Comparison of ENCODE assay signal across 8 mouse cellular contexts in the genomic region with DNA sequence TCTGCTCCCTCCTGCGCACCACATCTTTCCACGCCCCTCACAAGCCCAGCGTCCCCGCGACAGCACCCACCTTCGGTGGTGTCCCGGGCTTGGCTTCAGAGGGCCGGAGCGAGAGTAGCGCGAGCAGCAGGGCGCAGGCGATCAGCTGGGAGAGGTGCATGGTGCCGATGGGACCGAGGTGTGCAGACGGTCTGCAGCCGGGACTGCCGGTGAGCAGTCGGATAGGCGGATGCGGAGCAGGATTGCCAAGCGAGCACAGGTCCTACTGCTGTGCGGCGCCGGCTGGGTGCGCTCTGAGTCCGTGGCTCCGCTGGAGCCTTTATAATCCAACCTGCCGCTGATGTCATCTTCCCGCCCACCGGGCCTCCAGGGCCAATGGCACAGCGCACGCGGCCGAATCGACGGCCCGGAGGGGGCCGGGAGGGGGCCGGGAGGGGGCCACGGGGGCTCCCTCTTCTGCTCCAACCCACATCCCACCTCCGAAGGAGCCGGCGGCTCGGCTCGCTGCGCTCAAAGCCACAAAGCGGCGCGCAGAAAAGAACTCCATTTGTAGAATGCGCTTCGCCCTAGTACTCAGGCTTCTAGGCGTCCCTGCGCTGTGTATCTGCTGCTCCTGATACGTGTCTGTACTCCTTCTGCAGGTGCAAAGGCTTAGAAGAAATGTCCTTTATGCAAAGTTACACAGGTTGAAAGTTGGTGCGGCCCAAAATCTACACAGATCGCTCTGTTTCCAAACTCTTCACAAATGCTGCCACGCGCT. TPM values are rescaled to one million over a fixed set of nuclear protein-coding genes. Genes with fewer than 3 reads are reported as not detected.
DNase-seq lines count a peak whose midpoint lies in the region; ATAC-seq and TF ChIP-seq lines count a peak whose summit lies in the region.

TSS of gene Nppc (minus strand) at position 293 of the 760 bp plus-strand sequence.

- in situ Hi-C loops in ES-E14 (cut with MboI; ENCODE audit: low sequenced_read_pairs in 2 of 2, unreplicated experiment in 2 of 2), result no loop called here

- no peak within 1 kb of the TSS for H3K27ac ChIP-seq in ES-E14 (ENCODE audit: insufficient read depth, low read depth, low read length, poor library complexity, severe bottlenecking)
- H3K27ac ChIP-seq in hindbrain, embryonic 10.5 days, result peak within 1 kb of the TSS; percentile 81
- no peak within 1 kb of the TSS for H3K27ac ChIP-seq in lung, embryonic 14.5 days (ENCODE audit: low read depth)

- no peaks in the 10 kb centered on the region for H3K9me3 ChIP-seq in ES-E14 (ENCODE audit: control insufficient read depth, insufficient read depth, low read depth, low read length)
- no peaks in the 10 kb centered on the region for H3K9me3 ChIP-seq in hindbrain, embryonic 10.5 days
- H3K9me3 ChIP-seq in lung, embryonic 14.5 days (ENCODE audit: low read depth, low read length), result no peaks in the 10 kb centered on the region

- H3K36me3 ChIP-seq in ES-E14 (ENCODE audit: control insufficient read depth, insufficient read depth, low read length, poor library complexity, severe bottlenecking), result no peaks in the 10 kb centered on the region
- no peaks in the 10 kb centered on the region for H3K36me3 ChIP-seq in hindbrain, embryonic 10.5 days
- H3K36me3 ChIP-seq in lung, embryonic 14.5 days (ENCODE audit: insufficient read depth), result no peaks in the 10 kb centered on the region

- peak; percentile 55 for TF ChIP-seq CTCF in lung, embryonic 14.5 days (IDR thresholded peaks at IDR 0.05; ENCODE audit: low read depth)

- H3K4me3 ChIP-seq in ES-E14 (ENCODE audit: insufficient read depth in 1 of 2, low read depth in 1 of 2, low read length in 2 of 2, poor library complexity in 1 of 2, severe bottlenecking in 1 of 2), result peak within 1 kb of the TSS; percentile 68 to 91
- peak within 1 kb of the TSS; percentile 73 for H3K4me3 ChIP-seq in hindbrain, embryonic 10.5 days
- H3K4me3 ChIP-seq in lung, embryonic 14.5 days (ENCODE audit: low read depth, low read length), result peak within 1 kb of the TSS; percentile 45

- peak within 1 kb of the TSS; percentile 94 for H3K4me2 ChIP-seq in lung, embryonic 14.5 days

- ATAC-seq in lung, embryonic 14.5 days (ENCODE audit: insufficient read depth), result peak; percentile 94

- no peaks in the 10 kb centered on the region; a peak in 1 of 4 replicates for H3K4me1 ChIP-seq in ES-E14 (ENCODE audit: control insufficient read depth in 2 of 2, insufficient read depth in 2 of 2, low read length in 2 of 2, poor library complexity in 1 of 2)
- peaks cover 25% of the 10 kb centered on the region for H3K4me1 ChIP-seq in hindbrain, embryonic 10.5 days (replicated peaks)
- no peaks in the 10 kb centered on the region for H3K4me1 ChIP-seq in lung, embryonic 14.5 days (ENCODE audit: insufficient read depth)

- peak; percentile 58 for DNase-seq in ES-E14 (ENCODE audit: low read depth, low spot score)
- DNase-seq in cerebellum, adult 11-12 months, result peak; percentile 32
- peak; percentile 63 for DNase-seq in forelimb bud, embryonic 11.5 days (ENCODE audit: low read depth, low spot score)
- peak; percentile 82 for DNase-seq in hindbrain, embryonic 10.5 days (ENCODE audit: low spot score)
- DNase-seq in layer of hippocampus, adult 9-11 months, result peak; percentile 86
- DNase-seq in lung, embryonic 14.5 days, result peak; percentile 86
- DNase-seq in retina, adult 2 months (ENCODE audit: low read depth, low spot score), result peak; percentile 20
- peak; percentile 35 to 65 for DNase-seq in urinary bladder, postnatal 36 days (ENCODE audit: low spot score in 2 of 2)

- peak within 1 kb of the TSS; percentile 40 for H3K9ac ChIP-seq in ES-E14 (ENCODE audit: insufficient read depth, low read depth, low read length, poor library complexity, severe bottlenecking)
- H3K9ac ChIP-seq in lung, embryonic 14.5 days, result peak within 1 kb of the TSS; percentile 46

- H3K27me3 ChIP-seq in hindbrain, embryonic 10.5 days (ENCODE audit: insufficient read depth, poor library complexity, severe bottlenecking), result peaks cover 80% of the 10 kb centered on the region
- H3K27me3 ChIP-seq in lung, embryonic 14.5 days (ENCODE audit: insufficient read depth, low read length), result peaks cover 45% of the 10 kb centered on the region

- 4% methylated on average over 59 of the region's 59 CpGs for WGBS in hindbrain, embryonic 10.5 days
- WGBS in lung, embryonic 14.5 days, result 4% methylated on average over 59 of the region's 59 CpGs

TF ChIP-seq in ES-E14, 5 proteins besides CTCF, POLR2A, EP300 and RAD21:
- TF ChIP-seq ZNF384 (IDR thresholded peaks at IDR 0.05; ENCODE audit: low read depth, low read length) (no peak), CHD2 (IDR thresholded peaks at IDR 0.05; ENCODE audit: low read depth, low read length) (no peak), MAFK (IDR thresholded peaks at IDR 0.05; ENCODE audit: insufficient read depth, low read depth, low read length) (no peak), HCFC1 (IDR thresholded peaks at IDR 0.05; ENCODE audit: borderline replicate concordance, insufficient read depth, low read length) (no peak), ZC3H11A (IDR thresholded peaks at IDR 0.05; ENCODE audit: borderline replicate concordance, low read depth, low read length) (no peak)

RNA-seq across cellular contexts. Expression of gene Nppc, which starts in this region (rescaled TPM):
- total RNA-seq in ES-E14 (2012; rRNA removed), result 0.45 and 1.5 TPM in 2 replicates
- 12.9 and 19.8 TPM in 2 replicates for polyA plus RNA-seq in hindbrain, embryonic 10.5 days (2016; fragmentation: Nextera tagmentation; extraction: Ambion mirVana)
- 0.29 TPM in 1 of 2 replicates, not detected in the other for polyA plus RNA-seq in lung, embryonic 14.5 days (2014; fragmentation: Nextera tagmentation; extraction: Ambion mirVana)

Comparison
In these comparisons a context has a peak if more than half of its experiments do, and no peak if none do; other contexts are left out.
1. RNA of gene Nppc (polyA plus RNA-seq): 12.9 to 19.8 TPM in hindbrain, embryonic 10.5 days; 0.29 TPM in lung, embryonic 14.5 days; every median in the first group is over 10 times any median in the second.
2. Peak in DNase-seq, ATAC-seq, H3K4me3 ChIP-seq, H3K9ac ChIP-seq and H3K4me2 ChIP-seq in lung, embryonic 14.5 days; RNA of the gene not detected or under 1 TPM.
3. DNase-seq: peak in every context shown above with its lines; median percentile 86 in layer of hippocampus, adult 9-11 months; 86 in lung, embryonic 14.5 days; 82 in hindbrain, embryonic 10.5 days; 63 in forelimb bud, embryonic 11.5 days; 58 in ES-E14; 50 in urinary bladder, postnatal 36 days; 32 in cerebellum, adult 11-12 months; 20 in retina, adult 2 months.
4. Peak in every context shown above with its lines, with median percentiles within 50 percentile points of each other: H3K4me3 ChIP-seq.